Mouse (Mus musculus): ENCODE measurements around the gene Apol8. TPM values are rescaled to one million over a fixed set of nuclear protein-coding genes. Genes with fewer than 3 reads are reported as not detected.

Apol8 gene
- polyA plus RNA-seq, 1 experiment, result 0.08 TPM

DNA sequence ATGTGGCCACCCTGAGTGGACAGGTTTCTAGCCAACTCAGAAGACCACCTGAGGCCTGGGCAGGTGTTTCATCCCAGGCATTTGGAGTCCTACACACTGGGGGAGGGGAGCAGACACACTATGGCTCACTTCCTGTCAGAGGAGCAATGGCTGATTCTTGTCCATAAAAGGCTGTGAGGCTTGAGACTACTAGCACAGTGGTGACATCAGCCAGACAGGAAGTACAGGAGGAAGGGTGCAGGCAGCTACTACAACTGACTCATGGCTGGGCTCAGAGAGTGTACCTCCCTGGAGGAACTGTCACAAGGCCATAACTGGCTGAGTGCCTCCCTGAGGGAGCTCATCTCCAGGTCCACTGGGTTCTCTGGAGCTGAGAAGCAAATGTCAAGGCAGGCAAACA is 43.7 kb upstream of the Apol8 start:
- H3K27ac ChIP-seq (ENCODE audit: control insufficient read depth, insufficient read depth, low read length), result peak overlapping the region; percentile 97
- DNase-seq, result peak; percentile 76
- no peaks in the 10 kb centered on the region for H3K27me3 ChIP-seq (ENCODE audit: control insufficient read depth, insufficient read depth, low read length)
- no peak for TF ChIP-seq CTCF (IDR thresholded peaks at IDR 0.05; ENCODE audit: borderline replicate concordance, control insufficient read depth, extremely low read depth, insufficient read depth, low read length, poor library complexity)
- H3K4me1 ChIP-seq (replicated peaks; ENCODE audit: control insufficient read depth, insufficient read depth, low read length), result peaks cover 84% of the 10 kb centered on the region
- peaks cover 26% of the 10 kb centered on the region for H3K36me3 ChIP-seq (ENCODE audit: control insufficient read depth, insufficient read depth, low read length)
- H3K4me3 ChIP-seq (ENCODE audit: control insufficient read depth, insufficient read depth, low read length), result no peak overlapping the region

DNA sequence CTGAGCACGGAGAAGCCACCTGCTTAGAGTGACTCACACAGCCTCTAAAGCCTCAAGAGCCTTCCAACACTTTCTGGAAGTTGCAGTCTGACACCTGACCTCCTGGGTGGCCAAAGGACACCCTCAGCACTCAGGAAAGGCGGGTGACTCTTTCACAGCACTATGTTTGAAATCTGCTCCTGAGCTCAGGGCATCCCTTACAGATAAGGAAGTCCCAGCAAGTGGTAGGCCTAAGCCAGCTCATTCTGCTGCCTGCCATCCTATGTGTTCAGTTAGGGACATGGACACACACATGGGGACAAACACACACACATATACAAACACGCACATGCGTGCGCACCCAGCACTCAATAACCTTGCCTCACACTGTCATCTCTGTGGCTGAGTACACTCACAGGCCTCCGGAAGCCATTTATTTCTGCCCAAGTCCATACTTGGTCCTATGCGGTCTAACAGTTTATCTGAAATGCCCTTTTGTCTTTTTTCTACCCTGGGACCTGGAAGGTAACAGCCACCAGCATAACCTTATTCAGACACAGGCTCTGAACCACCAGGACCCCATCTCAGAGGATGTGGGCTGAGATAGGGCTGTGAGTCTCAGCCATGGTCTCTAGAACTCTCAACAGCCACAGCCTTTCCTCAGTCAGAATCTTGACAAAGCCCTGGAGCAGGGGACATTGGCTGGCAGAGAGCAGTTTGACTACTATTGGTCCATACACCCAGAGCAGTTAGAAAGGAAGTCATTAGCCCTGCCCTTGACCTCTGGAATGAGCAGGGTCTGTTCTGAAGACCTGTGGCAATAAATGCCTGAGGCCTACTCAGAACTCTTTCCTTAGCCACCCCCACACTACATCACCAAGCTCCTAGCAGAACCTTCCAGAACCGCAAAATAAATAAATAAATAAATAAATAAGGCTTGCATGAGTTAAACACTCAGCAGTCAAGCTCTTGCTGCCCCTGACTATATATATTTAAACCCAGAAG is 43.0 kb upstream of the Apol8 start:
- 72% methylated on average over 8 of the region's 8 CpGs for WGBS
- Histone ChIP-seq H3K27me3 (ENCODE audit: control insufficient read depth, insufficient read depth, low read length) (no peaks in the 10 kb centered on the region), H3K36me3 (ENCODE audit: control insufficient read depth, insufficient read depth, low read length) (peaks cover 29% of the 10 kb centered on the region), H3K27ac (ENCODE audit: control insufficient read depth, insufficient read depth, low read length) (peak overlapping the region; percentile 97), H3K4me1 (replicated peaks; ENCODE audit: control insufficient read depth, insufficient read depth, low read length) (peaks cover 85% of the 10 kb centered on the region), H3K4me3 (ENCODE audit: control insufficient read depth, insufficient read depth, low read length) (no peak overlapping the region)
- TF ChIP-seq CTCF (IDR thresholded peaks at IDR 0.05; ENCODE audit: borderline replicate concordance, control insufficient read depth, extremely low read depth, insufficient read depth, low read length, poor library complexity) (no peak), POLR2A (IDR thresholded peaks at IDR 0.05; ENCODE audit: control insufficient read depth, extremely low read depth, insufficient read depth, low read length, poor library complexity) (no peak)
- DNase-seq, result no peak

DNA sequence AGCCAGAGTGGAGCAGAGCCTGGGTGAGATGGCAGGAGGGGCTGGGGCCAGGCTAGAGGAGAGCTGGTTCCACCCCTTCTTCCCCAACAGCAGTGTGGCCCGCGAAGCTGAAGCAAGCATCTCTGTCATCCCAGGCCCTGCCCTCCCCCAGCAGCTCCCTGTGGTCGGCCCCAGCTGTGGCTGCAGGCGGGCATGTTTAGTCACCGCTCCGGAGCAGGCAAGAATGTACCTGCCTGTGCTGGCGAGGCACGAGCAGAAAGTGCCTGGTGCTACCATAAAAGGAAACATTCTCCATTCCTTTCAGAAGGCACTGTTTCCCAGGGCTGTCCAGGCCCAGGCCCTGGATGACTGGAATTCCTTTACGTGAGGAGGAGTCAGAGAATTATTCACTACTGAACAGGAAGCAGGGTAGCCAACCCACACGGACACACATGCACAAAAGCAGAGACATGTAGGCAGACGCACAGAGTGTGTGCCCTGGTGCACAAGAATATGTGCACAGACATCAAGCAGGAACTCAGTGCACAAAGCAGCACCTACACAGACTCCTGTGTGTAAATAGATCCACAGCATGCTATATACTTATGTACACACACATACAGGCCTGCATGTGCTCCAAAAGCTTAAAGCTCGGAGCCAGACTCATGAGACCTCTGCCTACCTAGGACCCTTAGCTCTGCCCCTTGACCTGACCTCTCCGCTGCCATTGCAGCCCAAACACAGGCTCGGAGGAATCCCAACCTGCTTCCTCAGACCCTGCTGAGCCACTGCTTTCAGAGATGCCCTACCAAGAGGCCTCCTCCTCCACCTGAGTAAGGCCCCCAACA is 42.1 kb upstream of the Apol8 start:
- WGBS, result 18% methylated on average over 14 of the region's 14 CpGs
- peak; percentile 69 for DNase-seq
- H3K36me3 ChIP-seq (ENCODE audit: control insufficient read depth, insufficient read depth, low read length), result peaks cover 29% of the 10 kb centered on the region
- no peak for TF ChIP-seq POLR2A (IDR thresholded peaks at IDR 0.05; ENCODE audit: control insufficient read depth, extremely low read depth, insufficient read depth, low read length, poor library complexity)
- H3K27me3 ChIP-seq (ENCODE audit: control insufficient read depth, insufficient read depth, low read length), result no peaks in the 10 kb centered on the region
- H3K4me3 ChIP-seq (ENCODE audit: control insufficient read depth, insufficient read depth, low read length), result no peak overlapping the region
- H3K27ac ChIP-seq (ENCODE audit: control insufficient read depth, insufficient read depth, low read length), result peak overlapping the region; percentile 97
- peaks cover 76% of the 10 kb centered on the region for H3K4me1 ChIP-seq (replicated peaks; ENCODE audit: control insufficient read depth, insufficient read depth, low read length)

DNA sequence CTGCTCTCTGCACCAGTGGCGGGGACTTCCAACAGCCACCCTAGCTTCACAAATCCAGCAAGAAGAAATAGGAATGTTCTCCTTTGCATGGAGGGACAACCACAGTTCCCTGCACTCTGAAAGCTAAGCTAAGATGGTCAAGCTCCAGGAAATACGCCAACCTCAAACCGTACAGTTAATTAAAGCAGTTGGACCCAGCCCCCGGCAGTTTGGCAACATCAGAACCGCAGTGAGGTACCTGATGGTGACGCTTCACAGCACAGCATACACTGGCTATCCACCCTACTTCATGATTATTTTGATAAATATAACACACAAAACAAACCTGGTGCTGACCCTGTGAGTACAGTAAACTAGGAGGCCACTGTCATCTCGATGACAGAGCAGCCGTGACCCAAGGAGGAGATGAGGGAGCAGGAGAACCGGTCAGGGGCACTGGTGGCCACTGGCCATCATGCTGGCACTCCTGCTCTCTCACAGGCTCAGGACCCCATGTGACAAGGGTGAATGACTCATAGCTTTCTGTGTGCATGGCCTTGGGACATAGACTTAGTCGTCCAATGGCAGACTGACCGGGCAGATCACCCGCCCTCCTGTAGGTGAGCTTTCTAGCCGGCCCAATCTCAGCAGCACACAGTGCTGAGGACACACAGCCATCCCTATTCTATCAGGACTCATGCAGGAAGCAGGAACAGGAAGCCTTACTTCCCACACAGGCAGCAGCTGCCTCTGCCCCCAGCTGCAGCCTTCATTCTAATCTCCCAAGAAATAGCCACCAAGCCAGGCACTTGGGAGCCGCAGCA is 41.0 kb upstream of the Apol8 start:
- 76% methylated on average over 14 of the region's 14 CpGs for WGBS
- TF ChIP-seq POLR2A (IDR thresholded peaks at IDR 0.05; ENCODE audit: control insufficient read depth, extremely low read depth, insufficient read depth, low read length, poor library complexity) (no peak), CTCF (IDR thresholded peaks at IDR 0.05; ENCODE audit: borderline replicate concordance, control insufficient read depth, extremely low read depth, insufficient read depth, low read length, poor library complexity) (no peak)
- no peak for DNase-seq
- Histone ChIP-seq H3K36me3 (ENCODE audit: control insufficient read depth, insufficient read depth, low read length) (peaks cover 26% of the 10 kb centered on the region), H3K4me1 (replicated peaks; ENCODE audit: control insufficient read depth, insufficient read depth, low read length) (peaks cover 71% of the 10 kb centered on the region), H3K27me3 (ENCODE audit: control insufficient read depth, insufficient read depth, low read length) (no peaks in the 10 kb centered on the region), H3K27ac (ENCODE audit: control insufficient read depth, insufficient read depth, low read length) (peak overlapping the region; percentile 97), H3K4me3 (ENCODE audit: control insufficient read depth, insufficient read depth, low read length) (no peak overlapping the region)

DNA sequence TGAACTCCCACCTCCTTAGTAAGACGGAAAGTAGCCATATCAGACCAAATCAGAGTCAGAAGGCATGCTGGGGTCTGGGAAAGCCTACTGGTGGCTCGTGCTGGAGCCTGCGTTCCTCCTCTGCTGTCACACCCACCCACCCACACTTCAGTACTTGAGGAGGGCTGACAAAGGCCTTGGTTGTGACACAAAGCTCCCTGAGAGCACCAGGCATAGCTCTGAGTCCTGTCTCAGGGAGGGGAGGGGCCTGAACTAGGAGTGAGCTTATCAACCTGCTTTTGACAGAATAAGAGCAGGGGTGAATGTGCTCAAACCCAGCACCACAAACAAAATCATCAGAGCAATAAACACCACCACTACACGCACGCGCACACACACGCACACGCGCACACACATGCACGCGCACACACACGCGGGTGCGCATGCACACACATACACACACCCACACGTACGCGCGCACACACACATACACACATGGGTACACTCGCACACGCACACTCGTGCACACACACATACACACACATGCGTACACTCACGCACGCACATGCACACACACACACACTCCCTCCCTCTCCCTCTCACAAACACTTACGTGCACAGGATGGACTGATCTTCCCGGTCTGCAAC is 39.7 kb upstream of the Apol8 start:
- Histone ChIP-seq H3K4me1 (replicated peaks; ENCODE audit: control insufficient read depth, insufficient read depth, low read length) (peaks cover 61% of the 10 kb centered on the region), H3K4me3 (ENCODE audit: control insufficient read depth, insufficient read depth, low read length) (no peak overlapping the region), H3K27me3 (ENCODE audit: control insufficient read depth, insufficient read depth, low read length) (no peaks in the 10 kb centered on the region), H3K27ac (ENCODE audit: control insufficient read depth, insufficient read depth, low read length) (no peak overlapping the region), H3K36me3 (ENCODE audit: control insufficient read depth, insufficient read depth, low read length) (peaks cover 32% of the 10 kb centered on the region)
- no peak for DNase-seq
- TF ChIP-seq CTCF (IDR thresholded peaks at IDR 0.05; ENCODE audit: borderline replicate concordance, control insufficient read depth, extremely low read depth, insufficient read depth, low read length, poor library complexity) (no peak), POLR2A (IDR thresholded peaks at IDR 0.05; ENCODE audit: control insufficient read depth, extremely low read depth, insufficient read depth, low read length, poor library complexity) (no peak)
- WGBS, result 97% methylated on average over 26 of the region's 26 CpGs

Data from thymus, adult 2 months (tissue).